Mouse (Mus musculus) hindbrain, embryonic 12.5 days (tissue): Measurements from ENCODE around the gene Adgrd1. TPM values are rescaled to one million over a fixed set of nuclear protein-coding genes. Genes with fewer than 3 reads are reported as not detected.

ENCODE experiments used
- ATAC-seq: fragments of 200-750 bp; cut with Nextera tagmentation; 2 replicates; pipeline ENCODE4 v1.8.0; 2017; ENCODE audit warnings: moderate TSS enrichment; ENCODE audit not compliant: low FRiP score
- H3K27ac ChIP-seq: fragments of 300-500 bp; sonication (generic); 2 replicates; pipeline ENCODE4 v1.5.1; 2016; ENCODE audit warnings: mild to moderate bottlenecking
- H3K27me3 ChIP-seq: fragments of 300-500 bp; sonication (generic); 2 replicates; pipeline ENCODE4 v1.6.1; 2016; ENCODE audit warnings: mild to moderate bottlenecking
- H3K36me3 ChIP-seq: fragments of 300-500 bp; sonication (generic); 2 replicates; pipeline ENCODE4 v1.6.1; 2016; ENCODE audit warnings: mild to moderate bottlenecking
- H3K4me1 ChIP-seq: fragments of 300-500 bp; sonication (generic); 2 replicates; pipeline ENCODE4 v1.6.1; 2016
- H3K4me2 ChIP-seq: fragments of 300-500 bp; sonication (generic); replicated peaks from 2 replicates; pipeline ENCODE4 v1.6.1; 2016; ENCODE audit warnings: mild to moderate bottlenecking
- H3K4me3 ChIP-seq: fragments of 300-500 bp; sonication (generic); 2 replicates; pipeline ENCODE4 v1.5.1; 2016; ENCODE audit warnings: mild to moderate bottlenecking
- H3K9ac ChIP-seq: fragments of 300-500 bp; sonication (generic); 2 replicates; pipeline ENCODE4 v1.6.1; 2016; ENCODE audit warnings: mild to moderate bottlenecking, moderate library complexity
- H3K9me3 ChIP-seq: fragments of 300-500 bp; sonication (generic); replicated peaks from 2 replicates; pipeline ENCODE4 v1.6.1; 2016; ENCODE audit warnings: mild to moderate bottlenecking
- WGBS: fragments of 180-500 bp; shearing (Covaris S2); methylation state at CpG from one replicate; pipeline ENCODE4 v1.1.7; 2016; 5-methylcytosine and 5-hydroxymethylcytosine counted together
- polyA plus RNA-seq: library from polyadenylated mRNA; unstranded; fragments of >200 nt; fragmentation: Nextera tagmentation; extraction: Ambion mirVana; gene quantifications from 2 replicates; pipeline ENCODE4 v1.2.1, GENCODE M21; 2016

Gene Adgrd1
- polyA plus RNA-seq: 0.09 TPM in 2 replicates

DNA sequence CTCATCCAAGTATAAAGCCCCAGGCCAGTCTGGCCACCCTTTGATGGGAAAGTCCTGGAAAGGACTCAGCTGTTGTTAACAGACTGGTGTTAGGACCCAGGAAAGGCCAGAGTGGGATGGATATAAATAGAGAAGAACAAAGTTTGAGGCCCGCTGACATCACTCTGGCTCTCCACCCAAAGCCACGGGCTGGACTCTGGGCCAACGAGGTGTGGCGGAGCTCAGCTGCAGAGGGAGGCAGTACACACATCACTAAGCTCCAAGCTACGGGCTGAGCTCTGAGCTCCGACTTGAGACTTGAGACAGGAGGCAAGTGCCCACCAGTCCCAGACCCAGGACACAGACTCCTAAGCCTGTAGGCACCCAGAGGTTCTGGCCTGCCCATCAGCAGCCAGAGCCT is at the start of gene Adgrd1:
Adgrd1 (plus strand) TSS at position 240 of the 400 bp plus-strand sequence.
- H3K9ac ChIP-seq: no peak within 1 kb of the TSS
- ATAC-seq: no peak
- H3K27me3 ChIP-seq: no peaks in the 10 kb centered on the region
- no peaks in the 10 kb centered on the region for H3K36me3 ChIP-seq
- no peak within 1 kb of the TSS for H3K4me3 ChIP-seq
- WGBS: 58% methylated on average over 6 of the region's 6 CpGs
- no peak within 1 kb of the TSS for H3K27ac ChIP-seq
- no peaks in the 10 kb centered on the region for H3K9me3 ChIP-seq
- no peak within 1 kb of the TSS for H3K4me2 ChIP-seq
- 0 out of 2 replicates have a peak, but pooled peaks cover 3% of the 10 kb centered on the region for H3K4me1 ChIP-seq

DNA sequence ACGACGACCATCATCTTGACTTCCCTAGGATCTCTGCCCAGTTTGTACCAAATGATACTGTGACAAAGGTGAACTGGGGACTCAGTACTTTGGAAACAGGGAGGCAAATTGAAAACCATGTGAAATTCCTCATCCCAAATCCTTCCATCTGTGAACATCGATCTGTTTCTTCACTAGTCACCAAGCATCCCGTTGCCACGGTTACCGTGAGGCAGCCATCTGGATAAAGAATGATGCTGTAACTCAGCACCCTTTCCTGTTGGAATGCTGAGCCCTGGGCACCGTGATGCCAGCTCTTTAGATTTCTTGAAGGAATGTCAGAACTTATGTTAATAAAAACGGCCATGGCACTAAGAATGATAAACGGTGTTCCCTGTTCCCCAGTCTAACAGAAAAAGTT is 47.2 kb upstream of the Adgrd1 start:
- Histone ChIP-seq H3K4me2 (no peak overlapping the region), H3K36me3 (no peaks in the 10 kb centered on the region), H3K27me3 (no peaks in the 10 kb centered on the region), H3K27ac (no peak overlapping the region), H3K4me1 (peaks cover 21% of the 10 kb centered on the region), H3K9ac (no peak overlapping the region), H3K9me3 (no peaks in the 10 kb centered on the region), H3K4me3 (no peak overlapping the region)
- ATAC-seq: no peak
- WGBS: 59% methylated on average over 9 of the region's 9 CpGs

DNA sequence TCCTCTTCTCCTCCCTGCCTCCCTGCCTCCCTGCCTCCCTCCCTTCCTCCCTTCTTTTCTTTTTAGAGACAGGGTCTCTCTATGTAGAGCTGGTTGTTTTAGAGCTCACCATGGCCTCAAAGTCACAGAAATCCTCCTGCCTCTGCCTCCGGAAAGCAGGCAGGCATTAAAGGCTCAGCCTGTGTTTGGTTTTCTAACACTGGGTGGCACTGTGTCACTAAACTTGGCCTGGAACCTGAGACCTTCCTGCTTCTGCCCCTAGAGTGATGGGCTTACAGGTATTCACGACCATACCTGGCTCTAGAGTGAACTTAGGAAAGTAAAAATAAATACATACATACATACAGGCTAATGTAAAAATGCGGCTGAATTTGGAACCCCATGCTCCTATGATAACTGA is 44.6 kb upstream of the Adgrd1 start:
- no peak overlapping the region for H3K9ac ChIP-seq
- ATAC-seq: no peak
- H3K4me1 ChIP-seq: peaks cover 14% of the 10 kb centered on the region
- no peak overlapping the region for H3K27ac ChIP-seq
- 89% methylated on average over 3 of the region's 3 CpGs for WGBS
- no peaks in the 10 kb centered on the region for H3K9me3 ChIP-seq
- H3K4me2 ChIP-seq: no peak overlapping the region
- H3K27me3 ChIP-seq: no peaks in the 10 kb centered on the region
- no peaks in the 10 kb centered on the region for H3K36me3 ChIP-seq
- no peak overlapping the region for H3K4me3 ChIP-seq

DNA sequence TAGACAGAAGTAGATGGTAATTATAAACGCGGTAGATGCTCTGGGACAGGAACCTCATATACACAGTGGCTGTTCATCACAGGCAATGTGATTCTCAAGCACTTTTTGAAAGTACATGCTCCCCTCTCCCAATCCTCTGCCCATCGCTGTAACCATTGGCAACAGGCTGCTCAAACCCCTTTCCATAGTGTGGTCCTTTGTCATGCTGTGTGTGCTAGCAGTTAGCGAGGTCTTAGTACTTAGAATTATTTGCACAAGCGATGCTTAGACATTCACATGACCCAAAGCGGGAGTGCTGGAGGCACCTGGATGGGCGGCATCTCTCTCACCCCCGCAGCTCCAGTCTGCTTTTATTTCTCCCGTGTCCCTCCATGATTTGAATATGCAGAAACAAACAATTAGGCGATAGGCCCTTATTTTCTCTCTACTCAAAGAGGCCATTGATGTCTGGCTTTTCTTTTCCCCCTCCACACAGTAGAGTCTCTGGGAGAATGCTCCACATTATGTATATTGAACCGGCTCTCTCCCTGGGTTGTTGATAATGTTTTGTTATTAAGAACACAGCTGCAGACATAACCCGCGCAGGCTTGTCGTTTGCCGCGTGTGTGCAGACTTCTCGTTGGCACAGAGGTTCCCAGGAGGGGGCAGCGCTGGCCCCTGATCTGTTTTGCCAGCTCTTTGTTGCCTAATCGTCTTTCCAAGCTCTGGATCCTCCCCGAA is 43.8 kb upstream of the Adgrd1 start:
- ATAC-seq: peak; percentile 85
- H3K4me2 ChIP-seq: peak overlapping the region; percentile 30
- no peaks in the 10 kb centered on the region for H3K36me3 ChIP-seq
- H3K9me3 ChIP-seq: no peaks in the 10 kb centered on the region
- H3K27me3 ChIP-seq: no peaks in the 10 kb centered on the region
- 19% methylated on average over 20 of the region's 20 CpGs for WGBS
- no peak overlapping the region for H3K9ac ChIP-seq
- peaks cover 14% of the 10 kb centered on the region for H3K4me1 ChIP-seq
- H3K27ac ChIP-seq: peak overlapping the region; percentile 83
- H3K4me3 ChIP-seq: no peak overlapping the region

DNA sequence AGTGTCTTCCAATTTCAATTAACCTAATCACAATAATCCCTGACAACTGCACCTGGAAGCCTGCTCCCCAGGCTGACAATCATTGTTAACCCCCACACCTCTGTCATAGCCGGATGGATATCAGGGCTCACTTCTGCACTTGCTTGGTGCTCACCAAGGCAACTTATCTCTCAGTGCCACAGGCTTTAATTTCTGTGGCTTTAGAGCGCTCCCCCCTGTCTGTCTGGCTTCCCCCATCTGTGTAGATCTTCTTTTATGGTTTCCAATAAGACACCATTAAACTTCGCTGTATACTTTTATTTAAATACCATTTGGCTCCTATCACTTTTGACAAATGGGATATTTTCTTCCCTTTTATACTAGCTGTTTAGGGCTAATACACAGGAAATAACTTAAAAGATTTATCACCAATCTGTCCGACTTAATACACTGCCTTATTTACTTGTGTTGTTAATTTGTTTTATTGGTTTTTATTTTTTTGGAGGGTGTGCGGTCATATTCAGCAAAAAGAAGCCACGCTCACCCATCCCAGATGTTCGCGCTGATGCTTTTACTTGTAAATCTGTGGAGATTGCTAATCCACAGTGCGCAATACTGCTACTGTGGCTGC is 41.8 kb upstream of the Adgrd1 start:
- H3K9ac ChIP-seq: no peak overlapping the region
- no peak overlapping the region for H3K27ac ChIP-seq
- H3K27me3 ChIP-seq: no peaks in the 10 kb centered on the region
- no peak for ATAC-seq
- H3K36me3 ChIP-seq: no peaks in the 10 kb centered on the region
- H3K9me3 ChIP-seq: no peaks in the 10 kb centered on the region
- no peak overlapping the region for H3K4me3 ChIP-seq
- WGBS: 89% methylated on average over 9 of the region's 9 CpGs
- H3K4me1 ChIP-seq: peaks cover 8% of the 10 kb centered on the region
- H3K4me2 ChIP-seq: no peak overlapping the region

DNA sequence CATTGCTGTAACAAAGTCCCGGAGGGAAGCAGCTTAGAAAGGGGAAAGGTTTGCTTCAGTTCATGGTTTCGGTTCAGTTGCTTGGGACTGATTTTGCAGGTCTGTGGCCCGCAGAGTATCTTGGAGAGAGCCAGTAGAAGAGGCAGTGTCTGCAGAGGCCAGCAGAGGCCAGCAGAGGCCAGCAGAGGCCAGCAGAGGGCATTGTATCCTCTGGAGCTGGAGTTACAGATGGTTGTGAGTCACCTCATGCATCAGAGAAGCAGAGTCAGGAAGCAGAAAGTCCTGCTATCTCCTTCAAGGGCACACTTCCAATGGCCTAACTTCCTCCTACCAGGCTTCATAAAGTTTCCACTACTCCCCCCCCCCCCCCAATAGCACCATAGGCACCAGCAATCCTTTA is 37.4 kb upstream of the Adgrd1 start:
- H3K4me1 ChIP-seq: peaks cover 6% of the 10 kb centered on the region
- ATAC-seq: no peak
- no peak overlapping the region for H3K4me3 ChIP-seq
- no peak overlapping the region for H3K27ac ChIP-seq
- no peaks in the 10 kb centered on the region for H3K36me3 ChIP-seq
- H3K9me3 ChIP-seq: no peaks in the 10 kb centered on the region
- 85% methylated on average over 3 of the region's 3 CpGs for WGBS
- peaks cover 10% of the 10 kb centered on the region for H3K27me3 ChIP-seq
- H3K9ac ChIP-seq: no peak overlapping the region
- H3K4me2 ChIP-seq: no peak overlapping the region

DNA sequence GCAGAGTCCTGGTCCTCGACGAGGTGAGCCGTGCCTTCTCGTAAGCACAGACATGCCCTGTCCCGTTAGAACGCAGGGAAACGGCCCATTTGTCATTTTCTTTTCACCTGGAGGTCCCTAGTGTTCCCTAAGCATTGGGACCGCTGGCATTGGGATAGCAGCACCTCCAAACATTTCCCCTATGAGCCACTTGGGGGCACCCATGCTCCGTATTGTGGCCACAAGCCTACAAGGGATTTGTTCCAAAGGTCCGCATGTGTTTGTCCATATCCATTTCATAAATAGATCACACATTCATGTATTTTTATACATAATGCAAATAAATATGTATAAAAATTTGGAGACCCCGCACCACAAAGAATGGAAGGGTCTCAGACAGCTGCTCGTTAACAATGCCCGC is 35.0 kb upstream of the Adgrd1 start:
- peaks cover 6% of the 10 kb centered on the region for H3K4me1 ChIP-seq
- H3K36me3 ChIP-seq: no peaks in the 10 kb centered on the region
- WGBS: 24% methylated on average over 13 of the region's 13 CpGs
- H3K27me3 ChIP-seq: peaks cover 10% of the 10 kb centered on the region
- H3K27ac ChIP-seq: no peak overlapping the region
- no peaks in the 10 kb centered on the region for H3K9me3 ChIP-seq
- ATAC-seq: peak; percentile 51; the same call in 1 of the 2 replicates
- no peak overlapping the region for H3K4me2 ChIP-seq
- H3K4me3 ChIP-seq: no peak overlapping the region
- no peak overlapping the region for H3K9ac ChIP-seq

DNA sequence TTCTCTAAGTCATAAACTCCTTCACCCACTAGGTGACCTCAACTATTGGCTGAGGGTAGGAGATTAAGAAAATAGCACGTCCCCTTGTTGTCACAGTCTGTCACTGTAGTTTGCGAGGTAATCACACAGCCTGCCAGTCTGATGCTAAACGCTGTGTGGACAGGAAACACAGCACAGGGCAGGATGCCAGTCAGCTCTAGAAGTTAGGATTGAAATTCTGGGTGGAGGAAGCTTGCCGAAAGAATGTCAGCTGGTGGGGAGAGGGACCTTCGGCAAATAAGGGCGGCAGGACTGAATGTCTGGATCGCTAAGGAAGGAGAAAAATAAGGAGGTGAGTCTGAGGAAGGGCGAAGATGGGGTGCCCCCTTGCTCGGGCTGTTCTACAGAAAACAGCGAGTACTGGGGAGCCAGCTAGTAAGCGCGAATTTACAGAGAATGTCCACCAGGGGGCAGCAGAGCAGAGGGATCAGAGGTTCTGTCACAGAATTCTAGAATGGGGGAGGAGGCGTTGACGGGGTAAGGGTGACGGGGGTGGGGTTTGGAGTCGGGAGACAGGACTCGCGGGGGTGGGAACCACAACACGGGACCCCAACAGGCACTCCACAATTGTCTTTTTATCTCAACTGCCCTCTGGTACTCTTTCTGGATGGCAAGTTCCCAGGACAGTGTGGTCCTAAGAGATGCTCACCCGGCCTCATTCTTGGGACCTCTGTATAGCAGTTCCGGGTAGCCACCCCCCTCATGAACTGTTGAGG is 33.3 kb upstream of the Adgrd1 start:
- H3K9ac ChIP-seq: 0 out of 2 replicates have a peak overlapping the region, but pooled peaks have one; percentile 27
- H3K4me3 ChIP-seq: peak overlapping the region; percentile 14; the same call in 1 of the 2 replicates
- peak; percentile 35 for ATAC-seq

DNA sequence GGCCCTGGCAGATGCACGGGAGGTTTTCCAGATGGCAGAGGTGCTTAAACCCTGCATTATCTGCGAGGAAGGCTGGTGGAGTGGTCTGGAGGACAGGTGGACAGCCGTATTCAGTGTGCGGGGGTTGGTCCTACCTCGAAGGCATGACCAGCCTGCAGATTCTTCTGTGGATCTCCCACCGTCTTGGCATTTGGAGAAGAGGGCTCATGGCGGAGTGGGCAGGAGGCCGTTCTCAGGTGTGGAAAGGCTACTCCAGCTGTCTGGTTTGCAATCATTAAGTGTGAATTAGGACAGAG is 32.8 kb upstream of the Adgrd1 start:
- H3K27ac ChIP-seq: no peak overlapping the region
- H3K9ac ChIP-seq: 0 out of 2 replicates have a peak overlapping the region, but pooled peaks have one; percentile 27
- H3K36me3 ChIP-seq: no peaks in the 10 kb centered on the region
- ATAC-seq: no peak
- no peaks in the 10 kb centered on the region for H3K9me3 ChIP-seq
- H3K4me2 ChIP-seq: peak overlapping the region; percentile 51
- H3K4me1 ChIP-seq: peaks cover 6% of the 10 kb centered on the region
- peaks cover 10% of the 10 kb centered on the region for H3K27me3 ChIP-seq
- 51% methylated on average over 8 of the region's 8 CpGs for WGBS
- peak overlapping the region; percentile 14; the same call in 1 of the 2 replicates for H3K4me3 ChIP-seq

More for the DNA sequence above, 33.3 kb upstream of the Adgrd1 start:
- H3K4me1 ChIP-seq: peaks cover 6% of the 10 kb centered on the region
- peak overlapping the region; percentile 51 for H3K4me2 ChIP-seq
- H3K27ac ChIP-seq: no peak overlapping the region
- 17% methylated on average over 21 of the region's 21 CpGs for WGBS
- peaks cover 10% of the 10 kb centered on the region for H3K27me3 ChIP-seq
- H3K9me3 ChIP-seq: no peaks in the 10 kb centered on the region
- no peaks in the 10 kb centered on the region for H3K36me3 ChIP-seq

DNA sequence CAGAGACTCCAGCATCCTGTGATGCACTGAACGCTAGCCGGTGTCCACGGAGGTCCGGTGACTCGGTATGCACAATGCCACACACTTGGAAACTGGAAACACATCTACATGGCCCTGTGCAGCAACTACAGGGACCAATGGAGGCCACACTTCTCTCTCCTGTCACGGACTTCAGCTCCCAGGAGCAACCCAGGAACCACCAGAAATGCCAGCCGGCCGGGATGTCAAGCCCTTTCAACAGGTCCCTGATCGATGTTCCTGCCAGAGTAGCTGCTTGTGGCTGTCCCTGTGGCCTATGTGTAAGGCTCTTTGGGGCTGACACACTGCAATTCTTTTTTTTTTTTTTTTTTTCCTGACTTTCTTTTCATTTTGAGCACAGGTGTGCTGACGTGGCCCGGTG is 32.4 kb upstream of the Adgrd1 start:
- no peak overlapping the region for H3K4me3 ChIP-seq
- H3K36me3 ChIP-seq: no peaks in the 10 kb centered on the region
- ATAC-seq: no peak
- H3K27me3 ChIP-seq: peaks cover 10% of the 10 kb centered on the region
- no peak overlapping the region for H3K4me2 ChIP-seq
- no peak overlapping the region for H3K27ac ChIP-seq
- H3K4me1 ChIP-seq: peaks cover 6% of the 10 kb centered on the region
- no peak overlapping the region for H3K9ac ChIP-seq
- WGBS: 61% methylated on average over 11 of the region's 11 CpGs
- H3K9me3 ChIP-seq: no peaks in the 10 kb centered on the region

DNA sequence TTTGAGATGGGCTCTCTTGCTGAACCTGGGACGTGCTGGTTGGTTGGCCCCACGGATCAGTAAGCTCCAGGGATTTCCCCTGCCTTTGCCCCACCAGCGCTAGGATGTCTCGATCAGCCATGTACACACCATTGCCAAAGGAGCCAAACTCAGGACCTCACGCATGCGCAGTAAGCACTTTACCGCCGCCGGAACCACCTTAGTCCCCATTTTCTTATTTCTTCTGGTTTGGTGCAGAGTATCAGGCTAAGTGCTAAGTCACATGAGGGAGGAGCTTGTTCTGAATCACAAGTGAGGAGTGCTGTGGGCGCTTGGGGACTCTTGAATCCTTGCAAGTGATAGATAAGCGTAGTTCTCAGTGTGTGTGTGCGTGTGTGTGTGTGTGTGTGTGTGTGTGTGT is 31.2 kb upstream of the Adgrd1 start:
- 76% methylated on average over 12 of the region's 12 CpGs for WGBS
- Histone ChIP-seq H3K4me1 (peaks cover 6% of the 10 kb centered on the region), H3K27ac (no peak overlapping the region), H3K9me3 (no peaks in the 10 kb centered on the region), H3K4me3 (no peak overlapping the region), H3K4me2 (no peak overlapping the region), H3K9ac (no peak overlapping the region), H3K27me3 (peaks cover 10% of the 10 kb centered on the region), H3K36me3 (no peaks in the 10 kb centered on the region)
- ATAC-seq: no peak

DNA sequence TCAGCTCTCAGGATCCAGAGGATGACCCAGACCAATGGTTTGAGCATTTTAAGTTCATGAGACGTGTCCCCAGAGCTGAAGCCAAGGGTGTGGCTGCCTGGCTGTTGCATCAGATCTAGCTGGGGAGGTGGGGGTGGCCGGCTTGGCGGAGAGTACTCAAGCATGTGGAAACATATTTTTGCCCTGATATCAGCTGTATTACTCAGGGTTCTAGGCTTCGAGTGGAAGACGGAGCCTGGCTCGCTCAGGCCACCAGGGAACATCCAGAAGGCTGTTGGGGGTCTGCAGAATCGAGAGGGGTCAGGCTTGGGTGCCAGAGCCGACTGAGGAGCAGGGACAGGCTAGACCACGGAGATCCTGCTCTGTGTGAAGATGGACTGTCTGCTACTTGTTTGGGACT is 30.6 kb upstream of the Adgrd1 start:
- Histone ChIP-seq H3K9ac (no peak overlapping the region), H3K4me2 (no peak overlapping the region), H3K9me3 (no peaks in the 10 kb centered on the region), H3K36me3 (no peaks in the 10 kb centered on the region), H3K27me3 (peaks cover 5% of the 10 kb centered on the region), H3K4me1 (peaks cover 10% of the 10 kb centered on the region), H3K4me3 (no peak overlapping the region), H3K27ac (no peak overlapping the region)
- no peak for ATAC-seq
- 82% methylated on average over 9 of the region's 9 CpGs for WGBS
